Mouse (Mus musculus): Measurements from ENCODE around the gene Amigo2.

Gene Amigo2

DNA sequence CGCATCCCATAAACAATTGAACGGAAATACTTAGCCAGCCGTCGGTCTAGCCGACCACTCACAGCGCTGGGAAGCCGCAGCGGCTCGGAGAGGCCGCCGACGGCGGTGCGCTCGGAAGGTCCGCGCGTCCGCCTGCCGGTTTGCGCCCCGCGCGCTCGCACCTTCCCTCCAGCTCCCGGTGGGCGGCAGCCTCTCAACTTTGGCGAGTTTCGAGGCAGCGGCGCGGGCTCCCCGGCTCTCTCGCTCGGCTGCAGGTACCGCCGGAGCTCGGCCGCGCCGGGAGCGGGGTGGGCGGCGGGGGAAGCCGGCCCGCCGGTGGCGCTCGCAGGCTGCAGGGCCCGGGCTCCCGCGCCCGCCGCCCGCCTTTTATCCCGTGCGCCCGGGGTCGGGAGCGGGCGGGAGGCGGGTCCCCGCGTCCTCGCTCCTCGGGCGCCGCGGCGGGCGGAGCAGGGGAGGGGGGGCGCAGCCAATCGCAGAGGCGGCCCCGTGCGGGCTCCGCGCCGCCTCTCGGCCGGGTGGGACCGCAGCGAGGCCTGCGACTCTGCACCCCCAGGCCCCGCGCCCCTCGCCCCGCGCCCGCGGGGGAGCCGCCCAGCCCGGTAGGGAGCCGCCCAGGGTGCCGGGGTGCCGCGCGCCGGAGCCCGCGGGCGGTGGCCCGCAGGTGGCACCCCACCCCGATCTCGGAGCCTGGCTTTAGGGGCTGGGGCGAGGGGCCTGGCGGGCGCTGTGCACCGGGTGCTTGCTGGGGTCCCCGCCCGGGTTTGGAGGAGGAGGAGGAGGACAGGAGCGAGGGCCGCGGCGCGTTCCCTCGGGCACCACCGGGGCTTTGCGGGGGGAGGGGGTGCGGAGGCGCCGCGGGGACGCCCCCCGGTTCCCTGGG, at the start of gene Amigo2, which contains the start of gene Pced1b:
Gene Amigo2, minus strand, starts transcription at position 377 of the 880 bp plus-strand sequence.
Gene Pced1b, plus strand, starts transcription at position 197 of the 880 bp plus-strand sequence.
- DNase-seq (ENCODE audit: extremely low spot score): peak; percentile 66

DNA sequence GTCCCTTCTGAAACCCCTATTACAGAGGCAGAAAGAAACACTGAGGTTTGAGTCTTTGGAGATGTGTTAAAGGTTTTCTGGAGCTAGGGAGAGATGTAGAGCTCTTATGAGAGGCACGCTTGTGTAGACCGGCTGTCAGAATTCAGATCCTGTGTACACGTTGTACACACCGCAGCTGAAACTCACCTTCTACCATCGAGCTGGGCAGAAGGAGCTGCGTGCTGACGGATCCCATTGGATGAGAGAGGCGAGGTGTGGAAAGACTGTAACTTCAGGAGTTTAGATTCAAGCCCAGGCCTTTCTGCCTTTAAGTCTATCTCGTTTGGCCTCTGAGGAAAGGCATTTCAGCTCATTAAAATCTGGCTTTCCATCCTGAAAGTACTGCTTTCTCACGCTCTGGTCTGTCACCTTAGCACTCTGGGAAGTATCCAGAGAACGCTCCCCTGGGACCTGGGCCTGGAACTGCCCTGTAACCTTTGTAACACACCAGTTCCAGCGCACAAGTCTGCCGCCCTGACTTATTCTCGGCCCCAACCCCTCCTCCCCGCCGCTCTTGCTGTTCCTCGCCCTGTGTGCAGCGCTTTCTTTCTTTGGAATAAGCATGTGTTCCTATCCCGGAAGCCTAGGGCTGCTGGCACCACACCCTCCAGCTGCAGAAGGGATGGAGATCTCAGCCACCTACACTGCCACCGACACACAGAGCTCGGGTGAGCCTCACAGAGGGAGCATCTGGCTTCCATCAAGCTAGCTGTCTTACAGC, 44.4 kb upstream of the Amigo2 start:
- DNase-seq (ENCODE audit: extremely low spot score): no peak

DNA sequence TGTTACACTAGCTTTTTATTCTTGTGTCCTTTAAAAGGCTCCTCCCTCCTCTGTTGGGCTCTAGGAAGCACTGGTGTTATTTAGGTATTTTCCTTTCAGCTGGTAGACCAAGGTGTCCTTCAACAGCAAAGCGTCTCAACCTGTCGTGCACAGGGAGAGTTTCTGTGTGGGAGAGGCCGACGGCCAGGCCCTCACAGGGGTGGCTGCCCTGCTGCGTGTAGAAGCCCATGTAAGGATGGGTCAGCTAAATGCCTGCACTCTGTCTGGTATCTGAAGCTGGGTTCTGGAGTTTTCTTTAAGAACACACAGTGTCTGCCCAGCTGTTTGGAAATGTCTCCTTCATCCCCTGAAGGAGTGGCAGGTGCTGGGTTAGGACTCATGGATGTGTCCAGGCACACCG, 43.3 kb upstream of the Amigo2 start:
- no peak for DNase-seq (ENCODE audit: extremely low spot score)

- no peak for DNase-seq (ENCODE audit: extremely low spot score)
Measured at GRCm38 (mm10) chr15:97289176-97289575, 42.1 kb upstream of the Amigo2 start.

DNA sequence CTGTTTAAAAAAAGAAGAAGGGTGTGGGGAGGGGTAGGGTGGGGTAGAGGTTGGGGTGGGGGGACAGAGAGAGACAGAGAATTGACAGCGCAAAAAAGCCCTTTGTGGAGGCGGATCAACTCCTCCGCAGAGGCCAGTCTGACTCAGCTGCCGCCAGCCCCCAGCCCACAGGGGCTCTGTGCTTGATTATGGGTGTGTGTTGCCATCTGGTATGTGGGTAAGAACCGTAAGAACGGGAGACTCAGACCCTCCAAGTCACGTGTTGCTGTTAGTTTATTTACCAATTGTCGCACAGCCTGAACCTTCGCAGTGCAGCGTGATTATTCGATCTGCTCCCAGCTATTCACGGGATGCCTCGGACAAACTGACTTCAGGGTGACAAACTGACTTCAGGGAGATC, 41.6 kb upstream of the Amigo2 start:
- no peak for DNase-seq (ENCODE audit: extremely low spot score)

GRCm38 (mm10) chr15:97287436-97288143, 40.5 kb upstream of the Amigo2 start:
- DNase-seq (ENCODE audit: extremely low spot score): no peak

- DNase-seq (ENCODE audit: extremely low spot score): no peak
Measured at GRCm38 (mm10) chr15:97286731-97287130, 39.6 kb upstream of the Amigo2 start.

GRCm38 (mm10) chr15:97285665-97286212, 38.7 kb upstream of the Amigo2 start:
- no peak for DNase-seq (ENCODE audit: extremely low spot score)

- DNase-seq (ENCODE audit: extremely low spot score): no peak
Measured at GRCm38 (mm10) chr15:97284201-97284600, 37.1 kb upstream of the Amigo2 start.

- no peak for DNase-seq (ENCODE audit: extremely low spot score)
Measured at GRCm38 (mm10) chr15:97282572-97282881, 35.4 kb upstream of the Amigo2 start.

- no peak for DNase-seq (ENCODE audit: extremely low spot score)
Measured at GRCm38 (mm10) chr15:97281712-97282571, 34.9 kb upstream of the Amigo2 start.

- DNase-seq (ENCODE audit: extremely low spot score): no peak
Measured at GRCm38 (mm10) chr15:97280776-97281175, 33.7 kb upstream of the Amigo2 start.

- no peak for DNase-seq (ENCODE audit: extremely low spot score)
Measured at GRCm38 (mm10) chr15:97280131-97280530, 33.0 kb upstream of the Amigo2 start.

DNA sequence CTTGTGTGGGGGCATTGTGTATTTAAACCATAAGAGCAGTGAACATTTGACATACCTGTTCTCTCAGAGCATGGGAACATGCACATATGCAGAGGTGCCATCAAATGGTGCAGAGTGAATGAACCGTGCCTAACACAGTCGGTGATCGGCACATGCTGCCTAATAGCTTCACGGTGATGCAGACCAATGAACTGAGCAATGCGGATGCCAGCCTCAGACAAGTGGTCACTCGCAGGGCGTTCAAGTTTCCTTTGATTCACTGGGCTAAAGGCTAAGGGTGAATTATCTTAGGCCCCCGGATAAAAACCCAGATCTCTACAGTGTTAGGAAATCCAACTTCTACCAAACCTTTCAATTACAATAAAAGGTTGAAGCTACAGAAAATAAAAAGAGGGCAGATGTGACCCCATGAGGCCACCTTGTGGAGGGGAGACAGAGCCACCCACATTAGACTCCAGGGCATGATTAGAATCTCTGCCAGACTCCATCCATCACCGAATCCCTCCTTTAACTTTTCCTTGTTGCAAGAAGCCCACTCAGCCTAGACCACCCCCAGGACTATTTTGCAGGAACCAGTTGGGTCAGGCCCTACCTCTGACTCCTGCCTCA, 31.4 kb upstream of the Amigo2 start:
- DNase-seq (ENCODE audit: extremely low spot score): no peak

GRCm38 (mm10) chr15:97277328-97277727, 30.2 kb upstream of the Amigo2 start:
- DNase-seq (ENCODE audit: extremely low spot score): no peak

DNA sequence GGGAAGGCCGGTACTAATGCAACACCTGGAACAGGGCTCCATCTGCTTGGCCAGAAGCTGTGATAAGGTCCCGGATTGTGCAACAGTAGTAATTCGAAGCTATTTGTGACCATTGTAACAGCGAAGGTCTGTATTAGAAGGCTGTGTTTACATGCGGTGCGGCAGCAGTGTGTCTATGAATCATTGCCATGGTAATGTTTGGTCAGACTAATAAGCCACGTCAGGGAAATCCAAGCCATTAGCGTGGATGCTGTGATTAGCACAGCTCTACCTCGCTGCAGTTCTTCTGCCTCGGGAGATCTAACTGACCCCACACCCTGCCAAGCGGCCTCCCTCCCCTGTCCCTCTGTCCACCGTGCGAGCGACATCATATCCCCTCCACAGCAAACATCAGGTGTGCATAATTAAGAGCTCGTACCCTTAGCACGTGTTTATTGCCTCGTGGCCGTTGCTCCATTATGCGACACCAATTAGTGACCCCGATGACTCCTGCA, 29.6 kb upstream of the Amigo2 start:
- DNase-seq (ENCODE audit: extremely low spot score): no peak

DNA sequence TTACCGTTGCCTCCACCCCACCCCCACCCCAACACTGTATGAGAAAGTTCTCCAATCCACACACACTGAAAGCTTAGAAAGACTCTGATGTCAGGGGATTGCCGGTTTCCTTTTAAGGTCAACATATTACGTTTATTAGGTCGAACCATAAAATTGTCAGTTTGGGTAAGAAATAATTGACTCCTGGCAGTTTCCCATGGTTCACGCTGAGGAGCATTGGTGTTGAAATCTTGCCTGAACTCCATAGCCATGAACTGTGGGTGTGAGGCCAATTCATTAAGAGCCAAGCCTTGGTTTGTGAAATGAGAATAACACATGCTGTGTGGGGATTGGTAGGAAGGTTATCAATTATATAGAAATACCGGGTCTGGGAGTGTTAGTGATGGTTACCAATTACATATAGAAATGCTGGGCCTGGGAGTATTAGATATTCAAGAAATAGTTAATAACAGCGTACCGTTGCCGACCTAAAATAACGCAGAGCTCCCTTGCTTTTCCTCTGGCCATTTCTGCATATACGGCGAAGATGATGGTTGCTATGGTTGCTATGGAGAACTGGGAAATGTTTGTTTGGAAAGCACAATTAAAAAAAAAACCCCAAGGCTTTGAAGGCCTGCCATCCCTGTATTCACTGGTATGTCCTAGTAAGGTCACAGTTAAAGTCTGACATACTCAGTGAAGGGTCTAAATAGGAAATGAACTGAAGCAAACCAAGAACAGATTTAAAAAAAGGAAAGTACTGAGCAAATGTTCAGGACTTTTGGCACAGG, 28.7 kb upstream of the Amigo2 start:
- DNase-seq (ENCODE audit: extremely low spot score): no peak

DNA sequence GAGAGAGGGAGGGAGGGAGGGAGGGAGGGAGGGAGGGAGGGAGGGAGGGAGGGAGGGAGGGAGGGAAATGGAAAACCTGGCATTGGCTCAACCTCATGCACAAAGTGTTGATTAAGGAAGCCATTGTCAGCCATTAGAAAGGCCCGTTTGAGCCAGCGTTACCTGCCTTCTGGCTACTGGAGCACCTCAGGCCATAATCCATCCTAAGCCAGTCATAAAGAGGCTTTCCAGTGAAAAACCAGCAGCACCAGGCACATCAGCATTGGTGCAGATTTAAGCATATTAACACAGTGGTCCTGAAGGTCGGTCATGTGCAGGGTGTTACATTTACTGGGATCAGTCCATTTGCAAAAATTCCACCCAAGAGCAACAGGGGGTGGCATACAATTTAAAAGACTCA, 25.7 kb upstream of the Amigo2 start:
- no peak for DNase-seq (ENCODE audit: extremely low spot score)

- no peak for DNase-seq (ENCODE audit: extremely low spot score)
Measured at GRCm38 (mm10) chr15:97271985-97272697, 25.1 kb upstream of the Amigo2 start.
